Mouse (Mus musculus): ENCODE results near the gene Uggt2. TPM values are rescaled to one million over a fixed set of nuclear protein-coding genes. Genes with fewer than 3 reads are reported as not detected.

Gene Uggt2
- total RNA-seq, 2 experiments from 2014 or later: 1.3 to 4.2 TPM

- ATAC-seq (replicated peaks; ENCODE audit: low FRiP score, low TSS enrichment, poor library complexity, severe bottlenecking): no peak
Measured at GRCm38 (mm10) chr14:118940796-118941495, 158.3 kb downstream of the Uggt2 start.

DNA sequence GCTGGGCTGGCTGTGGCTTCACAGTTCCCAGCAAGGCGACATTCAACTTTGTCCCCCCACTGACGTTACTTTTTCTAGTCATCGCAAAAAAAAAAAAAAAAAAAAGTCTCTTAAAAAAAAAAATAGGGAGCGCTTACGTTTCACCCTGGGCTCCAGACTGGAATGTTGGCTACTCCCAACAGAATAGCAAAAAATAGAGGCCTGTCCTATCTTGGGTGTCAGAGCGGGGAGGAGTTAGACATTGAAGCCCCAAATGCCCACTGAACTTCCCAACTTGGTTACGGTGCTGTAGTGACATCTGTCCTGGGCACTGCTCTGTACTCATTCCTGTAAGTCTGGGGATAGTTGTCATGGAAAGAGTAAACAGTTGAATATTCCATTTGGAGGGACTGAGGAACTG lies 160.7 kb downstream of the Uggt2 start:
- no peak for ATAC-seq (replicated peaks; ENCODE audit: low FRiP score, low TSS enrichment, poor library complexity, severe bottlenecking)

DNA sequence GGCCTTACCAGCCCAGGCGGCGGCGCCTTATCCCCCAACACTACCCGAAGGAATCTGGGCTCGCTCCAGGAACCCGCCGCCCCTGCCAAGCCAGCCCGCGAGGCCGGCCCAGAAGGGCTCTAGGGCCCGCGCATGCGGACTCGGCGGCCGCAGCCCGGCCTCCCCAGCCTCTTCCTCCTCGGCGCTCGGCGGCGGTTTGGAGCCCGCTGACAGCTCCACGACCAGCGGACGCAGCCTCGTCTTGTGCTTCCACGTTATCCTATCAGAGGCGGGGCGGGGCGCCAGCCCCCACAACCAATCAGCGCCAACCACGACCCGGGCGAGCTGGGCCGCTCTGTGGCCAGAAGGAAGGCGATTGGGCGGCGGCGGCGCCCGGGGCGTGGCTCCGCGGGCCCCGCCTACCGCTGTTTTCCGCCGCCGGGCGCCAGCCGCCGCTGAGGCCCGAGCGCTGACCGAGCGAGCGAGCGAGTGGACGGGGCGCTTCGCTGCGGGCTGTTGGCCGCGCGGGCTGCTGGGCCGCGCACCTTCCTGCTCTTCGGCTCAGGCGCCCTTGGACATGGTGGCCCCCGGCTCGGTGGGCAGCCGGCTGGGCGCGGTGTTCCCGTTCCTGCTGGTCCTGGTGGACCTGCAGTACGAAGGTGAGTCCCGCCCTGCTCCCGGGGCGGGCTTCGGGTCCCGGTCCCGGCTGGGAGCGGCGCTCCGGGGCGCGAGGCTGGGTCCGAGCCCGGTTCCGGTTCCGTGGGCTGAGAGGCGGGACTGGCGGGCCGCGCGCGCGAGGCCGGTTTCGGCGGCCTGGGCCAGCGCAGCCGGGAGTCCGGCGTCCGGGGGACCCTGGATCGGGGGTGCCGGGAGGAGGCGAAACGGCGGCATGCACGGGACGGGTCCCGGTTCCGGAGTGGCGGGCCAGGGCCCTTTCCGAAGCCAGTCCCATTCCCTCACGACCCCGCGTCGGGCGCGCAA lies 161.4 kb downstream of the Uggt2 start, which contains the start of gene Dnajc3:
Gene Dnajc3, plus strand, starts transcription at position 444 of the 960 bp plus-strand sequence.
- peak; percentile 98 for ATAC-seq (replicated peaks; ENCODE audit: low FRiP score, low TSS enrichment, poor library complexity, severe bottlenecking)

DNA sequence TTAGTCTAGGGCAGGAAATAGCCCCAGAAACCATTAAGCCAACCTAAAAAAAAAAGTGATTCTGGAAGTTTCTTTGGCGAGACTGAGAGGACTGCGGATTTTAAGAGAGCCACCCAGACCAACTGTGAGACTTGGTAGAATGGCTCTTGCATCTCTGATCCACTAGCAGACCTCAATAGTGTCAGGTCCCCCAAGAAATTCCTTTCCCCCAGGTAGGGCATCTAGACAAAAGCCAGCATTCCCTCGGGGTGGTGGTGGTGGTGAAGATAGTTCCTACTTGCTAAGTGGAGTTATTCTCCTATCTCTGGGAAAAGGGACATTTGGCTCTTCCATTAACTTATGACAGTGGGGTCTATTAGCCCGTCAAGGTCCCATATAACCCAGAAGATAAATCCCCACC lies 162.3 kb downstream of the Uggt2 start:
- no peak for ATAC-seq (replicated peaks; ENCODE audit: low FRiP score, low TSS enrichment, poor library complexity, severe bottlenecking)

GRCm38 (mm10) chr14:118936236-118936635 lies 163.0 kb downstream of the Uggt2 start:
- ATAC-seq (replicated peaks; ENCODE audit: low FRiP score, low TSS enrichment, poor library complexity, severe bottlenecking): no peak

Other genes with a start within 250 kb of the Uggt2 start
- gene Dzip1, start 174.0 kb downstream of the Uggt2 start, total RNA-seq (2014; fragmentation: Nextera tagmentation): 3.8 and 5.6 TPM in 2 replicates
- 0.76 and 2.8 TPM in 2 replicates for gene Dzip1, start 174.0 kb downstream of the Uggt2 start, total RNA-seq (2017)
- gene Dnajc3, start 161.5 kb downstream of the Uggt2 start, total RNA-seq (2014; fragmentation: Nextera tagmentation): 21.3 and 26.6 TPM in 2 replicates
- gene Dnajc3, start 161.5 kb downstream of the Uggt2 start, total RNA-seq (2017): 53.3 and 67.5 TPM in 2 replicates
- not detected in 2 replicates for gene Hs6st3, start 38.9 kb upstream of the Uggt2 start, total RNA-seq (2014; fragmentation: Nextera tagmentation)
- gene Hs6st3, start 38.9 kb upstream of the Uggt2 start, total RNA-seq (2017): not detected in 2 replicates

Measured in megakaryocyte-erythroid progenitor cell, adult 5-6 weeks (primary cell).